In the genomic region with DNA sequence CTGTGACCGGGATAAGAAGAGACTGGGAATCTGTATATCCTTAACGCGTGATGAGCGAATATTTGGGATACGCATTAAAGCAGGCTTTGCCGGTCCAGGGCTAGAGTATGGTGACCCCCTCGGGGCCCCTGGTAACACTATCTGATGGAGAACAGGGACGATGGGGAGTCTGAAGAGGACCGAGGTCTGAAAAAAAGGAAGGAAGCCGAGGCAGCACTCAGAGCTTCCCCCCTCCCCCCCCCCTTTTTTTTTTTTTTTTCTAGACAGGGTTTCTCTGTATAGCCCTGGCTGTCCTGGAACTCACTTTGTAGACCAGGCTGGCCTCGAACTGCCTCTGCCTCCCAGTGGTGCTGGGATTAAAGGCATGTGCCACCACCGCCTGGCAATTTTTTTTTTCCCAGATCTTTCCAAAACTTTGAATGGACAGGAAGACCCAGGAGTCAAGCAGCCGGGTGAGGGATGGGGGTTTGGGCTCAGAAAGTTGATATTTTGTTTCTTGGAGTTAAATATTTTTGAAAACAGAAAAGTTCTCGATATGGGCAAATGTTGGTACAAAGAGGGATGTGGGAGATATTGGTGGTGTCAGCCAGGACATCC, we compare ENCODE assay signal across 8 mouse cellular contexts. TPM values are rescaled to one million over a fixed set of nuclear protein-coding genes. Genes with fewer than 3 reads are reported as not detected.
A peak's percentile ranks its signal among the peaks of the same experiment; 100 is the strongest.
DNase-seq lines count a peak whose midpoint lies in the region; ATAC-seq and TF ChIP-seq lines count a peak whose summit lies in the region.

No protein-coding gene starts in this region.

- 28% methylated on average over 14 of the region's 14 CpGs for WGBS in heart, embryonic 15.5 days
- WGBS in limb, embryonic 13.5 days: 36% methylated on average over 14 of the region's 14 CpGs
- WGBS in stomach, postnatal 0 days: 35% methylated on average over 14 of the region's 14 CpGs

- H3K27ac ChIP-seq in heart, embryonic 15.5 days: no peak overlapping the region
- no peak overlapping the region for H3K27ac ChIP-seq in testis, adult 2 months (ENCODE audit: control insufficient read depth, insufficient read depth, low read depth, low read length)
- H3K27ac ChIP-seq in limb, embryonic 13.5 days: no peak overlapping the region
- H3K27ac ChIP-seq in stomach, postnatal 0 days (replicated peaks): no peak overlapping the region

- ATAC-seq in heart, embryonic 15.5 days (replicated peaks; ENCODE audit: insufficient number of reproducible peaks, insufficient read depth, low FRiP score, low read depth): no peak
- no peak for ATAC-seq in limb, embryonic 13.5 days (ENCODE audit: low FRiP score, low read depth)
- ATAC-seq in stomach, postnatal 0 days (ENCODE audit: low FRiP score, low TSS enrichment): no peak

- no peak overlapping the region for H3K9ac ChIP-seq in heart, embryonic 15.5 days
- H3K9ac ChIP-seq in limb, embryonic 13.5 days: no peak overlapping the region
- no peak overlapping the region for H3K9ac ChIP-seq in stomach, postnatal 0 days (ENCODE audit: low read length)

- no peak for TF ChIP-seq EP300 in stomach, postnatal 0 days (optimal IDR thresholded peaks at IDR 0.05)

- no peaks in the 10 kb centered on the region for H3K9me3 ChIP-seq in heart, embryonic 15.5 days (replicated peaks)
- H3K9me3 ChIP-seq in limb, embryonic 13.5 days: no peaks in the 10 kb centered on the region
- no peaks in the 10 kb centered on the region for H3K9me3 ChIP-seq in stomach, postnatal 0 days (ENCODE audit: control insufficient read depth, low read length)

- peaks cover 14% of the 10 kb centered on the region for H3K4me1 ChIP-seq in heart, embryonic 15.5 days (replicated peaks)
- peaks cover 20% of the 10 kb centered on the region for H3K4me1 ChIP-seq in testis, adult 2 months (ENCODE audit: control insufficient read depth, insufficient read depth, low read length)
- peaks cover 12% of the 10 kb centered on the region for H3K4me1 ChIP-seq in limb, embryonic 13.5 days
- no peaks in the 10 kb centered on the region for H3K4me1 ChIP-seq in stomach, postnatal 0 days (replicated peaks; ENCODE audit: control insufficient read depth, insufficient read depth)

- TF ChIP-seq POLR2A in testis, adult 2 months (IDR thresholded peaks at IDR 0.05; ENCODE audit: control insufficient read depth, low read depth, low read length): no peak

- H3K4me3 ChIP-seq in heart, embryonic 15.5 days: peak overlapping the region; percentile 75; the same call in 1 of the 2 replicates
- H3K4me3 ChIP-seq in testis, adult 2 months (ENCODE audit: control insufficient read depth, low read depth, low read length): peak overlapping the region; percentile 32
- H3K4me3 ChIP-seq in limb, embryonic 13.5 days: no peak overlapping the region
- no peak overlapping the region for H3K4me3 ChIP-seq in stomach, postnatal 0 days (ENCODE audit: low read depth, low read length)

- no peak for DNase-seq in heart, adult 11 months
- DNase-seq in testis, postnatal 14 days (ENCODE audit: low spot score): no peak
- DNase-seq in stomach, postnatal 0 days (ENCODE audit: low spot score): no peak
- no peak for DNase-seq in adrenal gland, postnatal 4 days (ENCODE audit: low spot score in 2 of 2)
- DNase-seq in cerebellum, postnatal 4 days (ENCODE audit: low spot score in 2 of 2): no peak

- H3K27me3 ChIP-seq in heart, embryonic 15.5 days: peaks cover 11% of the 10 kb centered on the region; the same call in 1 of the 2 replicates
- peaks cover 6% of the 10 kb centered on the region for H3K27me3 ChIP-seq in testis, adult 2 months (ENCODE audit: control insufficient read depth, insufficient read depth, low read length)
- peaks cover 34% of the 10 kb centered on the region for H3K27me3 ChIP-seq in limb, embryonic 13.5 days
- H3K27me3 ChIP-seq in stomach, postnatal 0 days (ENCODE audit: control insufficient read depth, insufficient read depth, low read length): no peaks in the 10 kb centered on the region

- no peak for TF ChIP-seq CTCF in testis, adult 2 months (IDR thresholded peaks at IDR 0.05; ENCODE audit: control insufficient read depth, insufficient read depth, insufficient replicate concordance, low read depth, low read length)
- no peak for TF ChIP-seq CTCF in stomach, postnatal 0 days (IDR thresholded peaks at IDR 0.05; ENCODE audit: low read depth)

- H3K36me3 ChIP-seq in heart, embryonic 15.5 days: no peaks in the 10 kb centered on the region
- no peaks in the 10 kb centered on the region for H3K36me3 ChIP-seq in testis, adult 2 months (ENCODE audit: control insufficient read depth, insufficient read depth, low read length)
- H3K36me3 ChIP-seq in limb, embryonic 13.5 days: no peaks in the 10 kb centered on the region
- no peaks in the 10 kb centered on the region for H3K36me3 ChIP-seq in stomach, postnatal 0 days (ENCODE audit: control insufficient read depth, insufficient read depth, low read length)

- H3K4me2 ChIP-seq in heart, embryonic 15.5 days: peak overlapping the region; percentile 92
- H3K4me2 ChIP-seq in limb, embryonic 13.5 days (replicated peaks): peak overlapping the region; percentile 95
- peak overlapping the region; percentile 79; the same call in 1 of the 2 replicates for H3K4me2 ChIP-seq in stomach, postnatal 0 days (replicated peaks; ENCODE audit: low read depth)

RNA-seq across cellular contexts. Expression of a gene that starts 1.2 kb away (rescaled TPM):
- polyA plus RNA-seq in heart, embryonic 15.5 days (2015; fragmentation: Nextera tagmentation; extraction: Ambion mirVana): 1.1 and 2.0 TPM in 2 replicates
- 0.27 and 0.34 TPM in 2 replicates for polyA plus RNA-seq in testis, adult 2 months (2012; rRNA removed)
- 0.57 and 0.59 TPM in 2 replicates for polyA plus RNA-seq in limb, embryonic 13.5 days (2015; fragmentation: Nextera tagmentation; extraction: Ambion mirVana)
- 1.4 and 1.7 TPM in 2 replicates for polyA plus RNA-seq in stomach, postnatal 0 days (2015; fragmentation: Nextera tagmentation; extraction: Ambion mirVana)
- 10 to 100 TPM; 10.8 to 11.1 TPM for total RNA-seq in adrenal gland, postnatal 4 days (2021)

Comparison
In these comparisons a context has a peak if more than half of its experiments do, and no peak if none do; other contexts are left out.
1. H3K4me3 ChIP-seq: peak in heart, embryonic 15.5 days (single experiment) and testis, adult 2 months (single experiment); none in limb, embryonic 13.5 days (single experiment) and stomach, postnatal 0 days (single experiment).
2. Peak in every context shown above with its lines, with median percentiles within 50 percentile points of each other: H3K4me2 ChIP-seq.